Mouse (Mus musculus) midbrain, embryonic 11.5 days (tissue): ENCODE measurements around the gene Gm3072. TPM values are rescaled to one million over a fixed set of nuclear protein-coding genes. Genes with fewer than 3 reads are reported as not detected.

Source experiments
- polyA plus RNA-seq: library from polyadenylated mRNA; unstranded; fragments of >200 nt; fragmentation: Nextera tagmentation; extraction: Ambion mirVana; gene quantifications from 2 replicates; pipeline ENCODE4 v1.2.1, GENCODE M21; 2014

Gene Gm3072
- polyA plus RNA-seq, 1 experiment from 2014 or later, result not detected

Other genes starting within 250 kb of the Gm3072 start
- gene Gm7945, start 238.2 kb downstream of the Gm3072 start, polyA plus RNA-seq, result not detected in 2 replicates
- not detected in 2 replicates for gene Gm6482, start 216.3 kb downstream of the Gm3072 start, polyA plus RNA-seq
- gene Gm7954, start 171.1 kb downstream of the Gm3072 start, polyA plus RNA-seq, result not detected in 2 replicates
- not detected in 2 replicates for gene Gm3486, start 135.1 kb downstream of the Gm3072 start, polyA plus RNA-seq
- not detected in 2 replicates for gene Gm7970, start 69.0 kb downstream of the Gm3072 start, polyA plus RNA-seq
- not detected in 2 replicates for gene 1700049E17Rik2, start 51.4 kb downstream of the Gm3072 start, polyA plus RNA-seq
- not detected in 2 replicates for gene Gm3676, start 21.9 kb upstream of the Gm3072 start, polyA plus RNA-seq
- not detected in 2 replicates for gene Gm8068, start 77.3 kb upstream of the Gm3072 start, polyA plus RNA-seq
- gene Gm7929, start 126.0 kb upstream of the Gm3072 start, polyA plus RNA-seq, result not detected in 2 replicates
- gene Gm47189, start 147.8 kb upstream of the Gm3072 start, polyA plus RNA-seq, result not detected in 2 replicates